Mouse (Mus musculus): ENCODE results near the gene Lif. TPM values are rescaled to one million over a fixed set of nuclear protein-coding genes. Genes with fewer than 3 reads are reported as not detected.

Gene Lif
- total RNA-seq, 1 experiment from 2014 or later: 0.29 TPM

- ATAC-seq (replicated peaks; ENCODE audit: insufficient number of reproducible peaks, low FRiP score, low TSS enrichment, poor library complexity, severe bottlenecking): peak; percentile 62
Observed at GRCm38 (mm10) chr11:4251376-4251775, 6.0 kb upstream of the Lif start.

DNA sequence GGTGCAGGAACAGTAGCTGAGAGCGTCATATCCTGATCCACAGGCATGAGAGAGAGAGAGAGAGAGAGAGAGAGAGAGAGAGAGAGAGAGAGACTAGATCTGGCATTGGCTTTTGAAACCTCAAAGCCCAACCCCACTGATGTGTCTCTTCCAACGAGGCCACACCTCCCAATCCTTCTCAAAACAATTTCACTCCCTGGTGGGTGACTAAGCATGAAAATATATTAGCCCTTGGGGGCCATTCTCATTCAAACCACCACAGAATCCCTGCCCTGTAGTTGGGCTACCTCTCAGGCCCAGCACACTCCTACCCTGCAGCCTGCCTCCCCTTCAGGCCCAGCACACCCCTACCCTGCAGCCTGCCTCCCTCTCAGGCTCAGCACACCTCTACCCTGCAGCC lies 4.5 kb upstream of the Lif start:
- no peak for ATAC-seq (replicated peaks; ENCODE audit: insufficient number of reproducible peaks, low FRiP score, low TSS enrichment, poor library complexity, severe bottlenecking)

- ATAC-seq (replicated peaks; ENCODE audit: insufficient number of reproducible peaks, low FRiP score, low TSS enrichment, poor library complexity, severe bottlenecking): no peak
Observed at GRCm38 (mm10) chr11:4257756-4258155, 399 bp downstream of the Lif start.

DNA sequence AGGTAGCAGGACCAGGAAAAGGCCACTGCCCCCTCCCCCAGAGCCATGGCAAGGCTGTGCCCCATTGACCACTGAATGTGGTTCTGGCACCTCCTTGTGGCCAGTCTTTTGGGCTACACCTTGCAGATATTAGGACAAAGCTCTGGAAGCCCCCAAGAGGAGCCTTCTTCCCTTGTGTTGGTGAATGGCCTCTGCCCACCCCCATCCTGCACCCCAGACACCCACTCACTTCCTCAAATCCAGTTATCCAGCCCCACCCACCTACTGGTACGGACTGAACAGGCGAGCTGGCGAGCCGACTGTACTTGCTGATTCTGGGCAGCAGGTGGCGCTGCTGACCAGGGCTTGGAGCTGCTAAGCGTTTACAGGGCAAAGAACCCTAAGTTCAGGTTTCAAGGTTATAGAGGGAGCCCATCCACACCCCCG lies 1.3 kb downstream of the Lif start:
- peak; percentile 69 for ATAC-seq (replicated peaks; ENCODE audit: insufficient number of reproducible peaks, low FRiP score, low TSS enrichment, poor library complexity, severe bottlenecking)

DNA sequence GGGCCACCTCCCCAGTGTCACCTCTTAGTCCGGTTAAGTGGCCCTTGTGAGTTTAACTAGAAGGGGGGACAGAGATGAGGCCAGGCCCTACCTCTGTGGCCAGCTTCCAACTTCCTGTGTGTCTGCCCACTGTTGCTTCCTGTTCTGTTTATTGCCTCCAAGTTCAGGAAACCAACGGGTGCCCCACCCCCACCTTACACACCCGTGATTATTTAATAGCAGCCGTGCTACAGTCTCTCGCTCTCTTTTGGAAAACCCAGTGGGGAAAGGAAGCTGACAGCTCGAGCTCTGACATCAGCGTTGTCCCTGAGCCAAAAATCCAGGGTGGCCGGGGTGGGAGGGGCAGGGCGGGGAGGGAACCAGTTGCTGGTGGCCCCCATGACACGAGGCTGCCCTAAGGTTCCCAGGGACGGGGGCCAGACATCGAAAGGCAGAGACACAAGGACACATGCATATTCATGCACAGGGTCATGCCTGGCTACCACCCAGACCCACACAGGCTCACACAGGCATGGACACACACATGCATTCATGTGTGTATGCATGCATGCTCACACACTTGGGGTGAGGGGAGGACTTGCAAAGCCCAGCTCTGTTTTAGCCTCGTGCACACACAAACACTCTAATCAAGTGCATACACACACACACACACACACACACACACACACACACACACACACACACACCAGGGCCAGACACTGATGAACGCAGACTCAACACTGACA lies 3.3 kb downstream of the Lif start:
- ATAC-seq (replicated peaks; ENCODE audit: insufficient number of reproducible peaks, low FRiP score, low TSS enrichment, poor library complexity, severe bottlenecking): no peak

- peak; percentile 48 for ATAC-seq (replicated peaks; ENCODE audit: insufficient number of reproducible peaks, low FRiP score, low TSS enrichment, poor library complexity, severe bottlenecking)
Observed at GRCm38 (mm10) chr11:4261188-4261494, 3.8 kb downstream of the Lif start.

DNA sequence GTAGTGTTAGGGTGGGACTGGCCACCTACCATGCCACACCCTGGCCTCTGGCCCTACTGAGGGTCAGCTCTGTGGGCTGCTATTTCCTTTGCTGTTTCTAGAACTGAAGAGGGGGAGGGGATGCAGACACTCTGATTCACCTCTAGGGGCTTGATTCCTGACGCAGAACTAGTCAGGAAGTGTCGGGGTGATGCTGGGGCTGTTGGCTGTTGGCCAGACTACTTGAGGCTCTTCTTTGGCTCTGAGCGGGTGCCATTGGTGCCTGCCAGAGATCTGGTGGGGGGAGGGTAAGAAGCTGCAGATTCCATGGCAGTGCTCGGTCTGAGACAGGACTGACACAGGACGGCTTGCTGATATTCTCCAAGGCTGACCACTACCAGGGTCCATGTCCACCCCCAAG lies 4.6 kb downstream of the Lif start:
- no peak for ATAC-seq (replicated peaks; ENCODE audit: insufficient number of reproducible peaks, low FRiP score, low TSS enrichment, poor library complexity, severe bottlenecking)

GRCm38 (mm10) chr11:4262847-4263246 lies 5.5 kb downstream of the Lif start:
- ATAC-seq (replicated peaks; ENCODE audit: insufficient number of reproducible peaks, low FRiP score, low TSS enrichment, poor library complexity, severe bottlenecking): no peak

DNA sequence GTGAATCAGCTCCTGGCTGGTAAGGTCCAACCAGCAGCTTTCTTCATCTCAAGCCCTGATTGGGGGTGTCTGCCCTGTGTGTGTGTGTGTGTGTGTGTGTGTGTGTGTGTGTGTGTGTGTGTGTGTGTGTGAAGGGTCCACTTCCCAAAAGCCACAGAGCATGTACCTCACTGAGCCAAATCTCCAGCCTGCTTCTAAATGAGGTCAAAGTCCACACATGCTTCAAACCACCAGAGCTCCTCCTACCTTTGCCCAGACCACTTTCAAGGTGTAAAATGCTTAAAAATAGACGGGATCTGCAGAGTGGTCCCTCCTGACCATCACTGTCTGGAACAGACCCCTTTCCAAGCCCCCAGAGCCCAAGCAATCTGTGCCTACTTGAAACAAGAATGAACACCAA lies 5.9 kb downstream of the Lif start:
- ATAC-seq (replicated peaks; ENCODE audit: insufficient number of reproducible peaks, low FRiP score, low TSS enrichment, poor library complexity, severe bottlenecking): no peak

DNA sequence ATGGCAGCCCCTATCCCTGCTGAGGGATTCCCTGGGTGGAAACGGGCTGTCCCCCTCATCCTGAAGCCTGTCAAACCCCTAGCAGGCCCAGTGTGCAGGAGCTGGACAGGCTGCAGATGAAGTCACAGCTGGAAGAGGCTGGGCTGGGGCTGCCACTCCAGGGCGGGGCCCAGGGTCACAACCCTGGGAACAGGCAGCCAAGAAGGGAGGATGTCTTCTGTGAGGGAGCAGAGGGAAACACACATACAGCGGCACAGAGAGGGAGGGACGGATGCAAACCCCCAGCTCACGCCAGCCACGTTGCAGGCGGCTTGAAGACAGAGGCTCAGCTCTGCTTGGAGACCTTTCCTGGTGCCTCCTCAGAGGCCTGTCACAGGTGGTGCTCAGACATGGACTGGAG lies 6.7 kb downstream of the Lif start:
- no peak for ATAC-seq (replicated peaks; ENCODE audit: insufficient number of reproducible peaks, low FRiP score, low TSS enrichment, poor library complexity, severe bottlenecking)

- ATAC-seq (replicated peaks; ENCODE audit: insufficient number of reproducible peaks, low FRiP score, low TSS enrichment, poor library complexity, severe bottlenecking): no peak
Observed at GRCm38 (mm10) chr11:4266271-4267201, 9.2 kb downstream of the Lif start.

GRCm38 (mm10) chr11:4267202-4267578 lies 9.8 kb downstream of the Lif start:
- no peak for ATAC-seq (replicated peaks; ENCODE audit: insufficient number of reproducible peaks, low FRiP score, low TSS enrichment, poor library complexity, severe bottlenecking)

- ATAC-seq (replicated peaks; ENCODE audit: insufficient number of reproducible peaks, low FRiP score, low TSS enrichment, poor library complexity, severe bottlenecking): no peak
Observed at GRCm38 (mm10) chr11:4268500-4268899, 11.1 kb downstream of the Lif start.

DNA sequence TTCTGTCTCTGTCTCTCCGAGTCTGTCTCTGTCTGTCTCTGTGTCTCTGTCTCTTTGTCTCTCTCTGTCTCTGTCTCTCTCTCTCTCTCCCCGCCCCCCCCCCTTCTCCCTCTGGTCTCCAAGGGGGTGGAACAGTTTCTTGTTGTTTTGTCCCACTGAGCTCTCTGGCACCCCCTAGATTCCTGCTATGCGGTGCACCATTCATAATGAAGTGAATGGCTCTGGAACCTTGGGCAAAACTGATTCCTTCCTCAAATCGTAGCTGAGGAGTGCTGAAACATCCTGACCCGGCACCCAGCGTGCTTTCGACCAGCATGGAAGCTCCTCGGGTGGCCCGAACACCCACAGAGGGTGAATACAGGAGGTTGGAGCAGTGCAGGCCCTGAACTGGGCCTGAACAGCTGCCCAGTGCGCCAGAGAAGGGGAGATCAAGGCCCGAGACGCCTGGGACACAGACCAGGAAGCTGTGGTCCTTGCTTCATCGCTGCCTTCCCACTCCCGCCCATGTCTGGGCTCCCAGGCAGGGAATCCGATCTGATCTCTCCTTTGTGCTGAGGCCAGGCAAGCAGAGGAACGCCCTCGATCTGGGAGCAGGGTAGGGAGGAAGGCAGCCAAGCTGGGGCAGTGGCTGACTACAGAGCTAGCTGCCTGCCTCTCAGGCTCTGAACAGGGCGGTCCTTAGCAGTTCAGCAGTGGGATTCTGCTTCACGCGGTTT lies 13.5 kb downstream of the Lif start:
- peak; percentile 33; the same call in 1 of the 2 replicates for ATAC-seq (replicated peaks; ENCODE audit: insufficient number of reproducible peaks, low FRiP score, low TSS enrichment, poor library complexity, severe bottlenecking)

GRCm38 (mm10) chr11:4271544-4271943 lies 14.2 kb downstream of the Lif start:
- ATAC-seq (replicated peaks; ENCODE audit: insufficient number of reproducible peaks, low FRiP score, low TSS enrichment, poor library complexity, severe bottlenecking): no peak

- ATAC-seq (replicated peaks; ENCODE audit: insufficient number of reproducible peaks, low FRiP score, low TSS enrichment, poor library complexity, severe bottlenecking): no peak
Observed at GRCm38 (mm10) chr11:4276411-4276861, 19.1 kb downstream of the Lif start.

DNA sequence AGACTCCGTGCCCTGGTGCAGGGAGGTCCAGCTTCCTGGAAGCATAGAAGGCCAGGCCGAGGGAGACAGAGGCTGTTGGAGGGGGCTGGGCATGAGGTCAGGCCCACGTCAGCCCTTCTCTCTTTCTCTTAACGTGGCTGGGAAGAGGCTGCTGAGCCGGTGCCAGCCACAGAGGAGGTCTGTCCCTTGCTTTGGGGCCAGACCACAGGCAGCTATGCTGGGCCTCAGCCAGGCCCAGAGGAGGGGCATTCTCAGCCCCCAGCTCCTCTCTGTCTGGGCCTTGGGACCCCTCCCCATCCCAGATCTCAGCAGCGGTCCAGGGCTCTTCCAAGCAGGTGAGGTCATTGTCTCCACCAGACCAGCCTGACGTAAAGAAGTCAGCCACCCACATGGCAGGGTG lies 22.6 kb downstream of the Lif start:
- no peak for ATAC-seq (replicated peaks; ENCODE audit: insufficient number of reproducible peaks, low FRiP score, low TSS enrichment, poor library complexity, severe bottlenecking)

DNA sequence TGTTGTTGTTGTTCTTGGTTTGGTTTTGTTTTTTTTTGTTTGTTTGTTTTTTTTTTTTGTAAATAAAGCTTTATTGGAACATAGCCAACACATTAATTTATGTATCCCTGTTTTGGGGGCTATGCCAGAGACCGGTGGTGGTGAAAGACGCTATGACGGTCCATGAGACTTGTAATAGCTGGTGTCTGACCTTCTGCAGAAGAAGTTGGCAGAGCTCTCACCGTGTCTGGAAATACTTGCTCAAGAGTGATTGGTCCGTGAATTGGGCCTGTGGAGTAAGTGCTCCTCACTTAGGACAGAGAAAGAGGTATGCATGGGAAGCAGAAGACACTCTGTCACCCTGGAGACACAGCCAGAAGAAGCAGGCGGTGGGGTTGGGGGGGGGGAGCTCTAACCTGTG lies 24.5 kb downstream of the Lif start:
- no peak for ATAC-seq (replicated peaks; ENCODE audit: insufficient number of reproducible peaks, low FRiP score, low TSS enrichment, poor library complexity, severe bottlenecking)

GRCm38 (mm10) chr11:4283627-4284026 lies 26.3 kb downstream of the Lif start:
- ATAC-seq (replicated peaks; ENCODE audit: insufficient number of reproducible peaks, low FRiP score, low TSS enrichment, poor library complexity, severe bottlenecking): no peak
